Mouse (Mus musculus) left cerebral cortex, postnatal 10 days (tissue): ENCODE measurements around the gene Tmem117. TPM values are rescaled to one million over a fixed set of nuclear protein-coding genes. Genes with fewer than 3 reads are reported as not detected.

Source experiments
- DNase-seq, 2 experiments: peaks; one replicate each; pipeline ENCODE4 v3.0.0; 2021 to 2022; ENCODE audit warnings: low spot score in 2 of 2, mixed read lengths in 1 of 2; ENCODE audit errors: extremely low spot score in 1 of 2
- intact Hi-C: fragments of 180-260 bp; cut with DNase I; formaldehyde crosslinking; loops from one replicate; pipeline ENCODE4 v1.15.1; 2025
- total RNA-seq, 2 experiments: library from RNA; stranded (reverse); gene quantifications; 2 replicates each; pipeline ENCODE4 v1.2.3; 2021

Tmem117 gene
- total RNA-seq, 2 experiments from 2014 or later, result 12.6 to 13.7 TPM

GRCm38 (mm10) chr15:94814213-94815100 lies 185.4 kb downstream of the Tmem117 start:
- DNase-seq, result no peak
- intact Hi-C loops, result no loop called here

- intact Hi-C loops, result no loop called here
- DNase-seq, result no peak
Measured at GRCm38 (mm10) chr15:94835634-94836033, 206.6 kb downstream of the Tmem117 start.

GRCm38 (mm10) chr15:94838646-94839045 lies 209.6 kb downstream of the Tmem117 start:
- peak in 1 of 2 experiments; percentile 23 for DNase-seq
- intact Hi-C loops, result no loop called here

GRCm38 (mm10) chr15:94847501-94847900 lies 218.5 kb downstream of the Tmem117 start:
- intact Hi-C loops, result loop anchor here (10.0 kb wide), 2 partner anchors 677 to 727 kb away; partner anchors contain the start of gene Nell2

GRCm38 (mm10) chr15:94859641-94860040 lies 230.6 kb downstream of the Tmem117 start:
- intact Hi-C loops, result no loop called here

More at GRCm38 (mm10) chr15:94847501-94847900, 218.5 kb downstream of the Tmem117 start:
- DNase-seq, result no peak

DNA sequence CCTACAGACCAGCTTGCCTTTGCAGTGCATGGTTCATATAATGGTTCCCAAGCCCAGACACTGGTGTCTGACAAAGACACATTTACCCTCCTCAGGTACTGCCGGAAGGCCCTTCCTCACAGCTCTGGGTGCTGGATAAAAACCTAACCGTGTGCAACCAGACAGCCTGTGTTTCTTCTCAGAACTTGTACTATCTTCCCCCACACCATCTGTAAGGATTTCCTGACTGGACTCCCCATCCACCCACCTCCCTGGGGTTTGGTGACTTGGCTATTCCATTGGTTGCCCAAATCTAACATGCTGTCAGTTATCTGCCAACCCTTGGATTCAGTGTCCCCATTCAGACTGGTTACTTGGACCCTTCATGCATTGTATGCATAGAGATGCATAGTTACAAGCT lies 232.1 kb downstream of the Tmem117 start:
- no peak for DNase-seq
- intact Hi-C loops, result no loop called here

More at GRCm38 (mm10) chr15:94859641-94860040, 230.6 kb downstream of the Tmem117 start:
- no peak for DNase-seq

- DNase-seq, result no peak
- intact Hi-C loops, result no loop called here
Measured at GRCm38 (mm10) chr15:94864134-94864533, 235.1 kb downstream of the Tmem117 start.

GRCm38 (mm10) chr15:94868372-94868771 lies 239.3 kb downstream of the Tmem117 start:
- intact Hi-C loops, result no loop called here

DNA sequence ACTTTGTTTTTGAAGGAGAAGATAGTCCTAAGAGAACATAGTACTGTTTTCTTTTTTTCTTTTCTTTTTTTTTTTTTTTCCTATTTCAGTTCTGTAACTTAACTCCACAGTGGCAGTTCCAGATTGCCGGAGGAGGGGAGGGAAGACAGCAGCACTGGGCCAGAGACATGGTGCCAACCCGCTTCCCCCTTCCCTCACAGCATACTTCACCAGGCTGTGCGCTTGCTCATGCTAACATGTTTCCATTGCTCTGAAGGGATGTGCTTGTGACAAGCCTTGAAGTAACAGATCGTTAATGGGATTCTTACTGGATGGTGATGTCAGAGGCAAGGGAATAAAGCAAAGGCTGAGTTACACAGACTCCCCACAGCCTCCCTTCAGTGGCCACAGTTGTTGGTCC lies 256.0 kb downstream of the Tmem117 start:
- DNase-seq, result no peak
- intact Hi-C loops, result no loop called here

More at GRCm38 (mm10) chr15:94868372-94868771, 239.3 kb downstream of the Tmem117 start:
- no peak for DNase-seq

DNA sequence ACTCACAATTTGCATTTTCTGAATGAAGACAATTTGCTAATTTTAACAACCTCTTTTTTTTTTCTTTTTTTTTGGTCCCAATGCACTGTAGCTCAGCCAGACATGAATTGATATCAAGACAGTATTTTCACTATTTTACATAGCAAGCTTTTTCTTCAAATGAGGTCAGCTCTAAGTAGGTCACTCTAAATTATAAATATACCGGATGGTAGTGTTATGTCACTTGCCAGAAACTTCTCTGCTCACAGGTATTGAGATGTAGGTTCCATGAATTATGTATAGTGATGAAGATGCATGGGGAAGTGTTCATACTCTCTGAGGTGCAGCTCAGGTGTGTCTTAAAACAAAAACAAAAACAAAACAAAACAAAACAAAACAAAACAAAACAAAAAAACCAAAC lies 264.2 kb downstream of the Tmem117 start:
- intact Hi-C loops, result no loop called here
- DNase-seq, result no peak

DNA sequence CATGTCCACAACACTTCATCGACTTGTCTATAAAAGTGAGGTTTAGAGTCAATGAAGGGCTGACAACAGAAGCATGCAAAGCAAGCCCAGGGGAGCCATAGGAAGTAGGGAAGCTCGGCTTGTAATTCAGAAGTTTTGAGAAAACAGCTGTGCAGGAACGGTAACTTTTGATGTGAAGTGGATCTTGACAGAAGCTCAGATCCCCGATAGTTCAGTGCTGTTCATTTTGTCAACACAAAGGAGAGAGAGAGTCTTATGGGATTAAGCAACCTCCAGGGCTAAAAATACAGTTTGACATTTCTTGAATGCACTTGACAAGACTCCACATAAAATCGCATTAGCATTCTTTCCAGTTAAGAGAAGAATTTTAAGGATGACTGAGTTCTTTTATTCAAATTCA lies 265.1 kb downstream of the Tmem117 start:
- DNase-seq, result no peak
- intact Hi-C loops, result no loop called here

GRCm38 (mm10) chr15:94895681-94896080 lies 266.6 kb downstream of the Tmem117 start:
- DNase-seq, result no peak
- intact Hi-C loops, result no loop called here

DNA sequence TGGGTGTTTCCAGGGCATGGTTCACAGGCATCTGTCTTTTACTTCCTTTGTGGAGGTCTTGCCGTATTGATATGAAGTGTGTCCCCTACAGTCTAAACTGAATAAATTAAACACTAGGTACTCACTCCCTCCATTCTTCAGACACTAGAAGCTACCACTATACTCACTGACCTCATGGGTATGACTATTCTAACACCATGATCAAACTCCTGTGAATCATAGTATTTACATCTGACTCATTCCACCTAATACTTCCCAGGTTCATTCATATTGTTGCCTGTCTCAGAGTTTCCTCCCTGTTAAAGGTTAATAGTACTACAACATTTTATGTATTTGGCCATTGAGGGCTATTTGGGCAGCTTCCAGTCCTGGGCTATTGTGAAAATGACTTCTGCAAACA lies 274.2 kb downstream of the Tmem117 start:
- DNase-seq, result no peak
- intact Hi-C loops, result no loop called here

- intact Hi-C loops, result no loop called here
- no peak for DNase-seq
Measured at GRCm38 (mm10) chr15:94904672-94905407, 275.8 kb downstream of the Tmem117 start.

- no peak for DNase-seq
- intact Hi-C loops, result no loop called here
Measured at GRCm38 (mm10) chr15:94921672-94922071, 292.6 kb downstream of the Tmem117 start.

GRCm38 (mm10) chr15:94927986-94928385 lies 299.0 kb downstream of the Tmem117 start:
- no peak for DNase-seq
- intact Hi-C loops, result no loop called here

DNA sequence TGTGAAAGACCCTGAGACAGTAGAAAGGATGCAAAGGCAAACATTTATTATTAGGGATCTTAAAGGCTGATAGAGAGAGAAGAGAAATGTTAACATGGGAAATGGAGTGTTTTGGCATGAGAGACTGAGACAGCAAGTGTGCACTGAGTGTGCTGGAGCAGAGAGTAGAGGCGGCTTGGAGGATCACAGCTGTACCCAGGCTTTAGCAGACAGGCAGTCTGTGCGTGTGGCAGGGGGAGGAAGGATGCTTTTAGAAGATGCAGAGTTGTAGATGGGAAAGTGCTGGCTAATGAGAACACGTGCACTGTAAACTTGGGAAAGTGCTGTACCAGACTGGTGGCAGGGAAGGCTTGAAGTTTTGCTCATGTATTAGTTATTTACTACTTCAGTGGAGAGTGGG lies 301.7 kb downstream of the Tmem117 start:
- intact Hi-C loops, result no loop called here
- no peak for DNase-seq

DNA sequence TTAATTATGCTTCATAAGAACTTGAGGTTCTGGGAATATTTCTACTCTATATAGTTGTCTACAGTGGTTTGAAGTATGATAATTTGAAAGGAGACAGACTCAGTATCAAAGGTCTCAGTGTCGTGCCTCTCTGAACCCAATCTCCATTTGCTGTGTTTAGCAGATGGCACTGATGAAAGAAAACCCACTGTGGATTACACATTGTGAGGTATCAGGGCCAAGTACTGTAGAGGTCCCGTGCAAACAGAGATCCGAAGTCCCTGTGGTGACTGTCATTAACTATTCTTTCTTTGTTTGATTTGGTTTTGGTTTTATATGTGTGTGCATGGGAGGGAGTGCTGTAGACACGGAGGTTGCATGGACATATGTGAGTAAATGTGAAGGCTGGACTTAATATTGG lies 304.0 kb downstream of the Tmem117 start:
- intact Hi-C loops, result no loop called here
- no peak for DNase-seq

DNA sequence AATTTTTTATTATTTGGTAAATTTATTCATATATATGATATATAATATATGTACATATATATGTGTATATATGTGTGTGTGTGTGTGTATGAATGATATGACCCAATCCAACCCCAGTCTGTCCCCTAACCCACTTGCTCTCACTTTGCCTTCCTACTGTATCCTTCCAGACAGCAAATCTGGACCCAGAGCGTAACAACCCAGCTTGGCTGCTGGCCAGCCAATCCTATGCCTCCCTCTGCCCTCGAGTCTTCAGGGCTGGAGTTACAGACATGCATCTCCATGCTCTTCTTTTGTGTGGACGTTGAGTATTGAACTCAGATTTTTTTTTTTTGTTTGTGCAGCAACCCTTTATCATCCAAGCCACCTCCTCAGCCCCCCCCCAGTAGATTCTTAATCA lies 304.4 kb downstream of the Tmem117 start:
- DNase-seq, result no peak
- intact Hi-C loops, result no loop called here

GRCm38 (mm10) chr15:94941954-94942353 lies 312.9 kb downstream of the Tmem117 start:
- intact Hi-C loops, result no loop called here

More at GRCm38 (mm10) chr15:94941954-94942353, 312.9 kb downstream of the Tmem117 start:
- no peak for DNase-seq
